ENCODE assay signal across 33 mouse cellular contexts in genomic region chr8:93274609-93275008, GRCm38 (mm10). TPM values are rescaled to one million over a fixed set of nuclear protein-coding genes. Genes with fewer than 3 reads are reported as not detected.
"Had no signal": no experiment of that assay in that cellular context is flagged by ENCODE, and none has a peak within 500 bp of the region (broad histone marks: within the 10 kb centered on the region; RNA-seq: fewer than 3 reads in every experiment).

No protein-coding gene starts in this region.

- H3K27ac ChIP-seq: embryonic facial prominence, embryonic 10.5 days; embryonic facial prominence, embryonic 12.5 days; embryonic facial prominence, embryonic 13.5 days; embryonic facial prominence, embryonic 15.5 days; forebrain, embryonic 10.5 days; forebrain, embryonic 12.5 days; forebrain, embryonic 13.5 days; forebrain, embryonic 15.5 days; gastrocnemius, adult 2 months; heart, adult 2 months; heart, embryonic 10.5 days had no signal

- H3K4me3 ChIP-seq: embryonic facial prominence, embryonic 10.5 days; embryonic facial prominence, embryonic 12.5 days; embryonic facial prominence, embryonic 13.5 days; embryonic facial prominence, embryonic 15.5 days; erythroblast, embryonic 14.5 days; forebrain, embryonic 10.5 days; forebrain, embryonic 12.5 days; forebrain, embryonic 13.5 days; forebrain, embryonic 15.5 days; gastrocnemius, adult 2 months; heart, adult 2 months; heart, embryonic 10.5 days had no signal

- H3K36me3 ChIP-seq: embryonic facial prominence, embryonic 10.5 days; embryonic facial prominence, embryonic 12.5 days; embryonic facial prominence, embryonic 13.5 days; embryonic facial prominence, embryonic 15.5 days; forebrain, embryonic 10.5 days; forebrain, embryonic 12.5 days; forebrain, embryonic 15.5 days; heart, embryonic 10.5 days had no signal

- H3K9me3 ChIP-seq: embryonic facial prominence, embryonic 10.5 days; embryonic facial prominence, embryonic 12.5 days; embryonic facial prominence, embryonic 13.5 days; embryonic facial prominence, embryonic 15.5 days; forebrain, embryonic 10.5 days; forebrain, embryonic 12.5 days; forebrain, embryonic 13.5 days; forebrain, embryonic 15.5 days; heart, embryonic 10.5 days had no signal

- ATAC-seq: forebrain, embryonic 13.5 days; forebrain, embryonic 14.5 days; forebrain, embryonic 15.5 days; forebrain, embryonic 16.5 days; forebrain, postnatal 0 days had no signal

- H3K4me1 ChIP-seq: embryonic facial prominence, embryonic 10.5 days; embryonic facial prominence, embryonic 12.5 days; embryonic facial prominence, embryonic 13.5 days; embryonic facial prominence, embryonic 15.5 days; forebrain, embryonic 10.5 days; forebrain, embryonic 12.5 days; forebrain, embryonic 13.5 days; forebrain, embryonic 15.5 days; heart, embryonic 10.5 days had no signal

- DNase-seq: cerebellum, adult 8-10 months; cerebellum, adult 9-10 months; cerebellum, adult 9-11 months; cerebellum, postnatal 10 days; cerebellum, postnatal 14 days; cerebellum, postnatal 25 days; cerebellum, postnatal 36 days; embryo, embryonic 11 days; forebrain, postnatal 0 days; gastrocnemius, adult 2 months; gastrocnemius, postnatal 10 days; gastrocnemius, postnatal 14 days; gastrocnemius, postnatal 25 days; gastrocnemius, postnatal 36 days; heart, adult 18-20 months; heart, adult 2 months had no signal

- H3K4me2 ChIP-seq: embryonic facial prominence, embryonic 12.5 days; embryonic facial prominence, embryonic 13.5 days; embryonic facial prominence, embryonic 15.5 days; forebrain, embryonic 12.5 days; forebrain, embryonic 13.5 days; forebrain, embryonic 15.5 days had no signal

- H3K9ac ChIP-seq: embryonic facial prominence, embryonic 12.5 days; embryonic facial prominence, embryonic 13.5 days; embryonic facial prominence, embryonic 15.5 days; forebrain, embryonic 12.5 days; forebrain, embryonic 13.5 days; forebrain, embryonic 15.5 days; forebrain, postnatal 0 days had no signal

- H3K27me3 ChIP-seq: embryonic facial prominence, embryonic 12.5 days; embryonic facial prominence, embryonic 13.5 days; embryonic facial prominence, embryonic 15.5 days; forebrain, embryonic 12.5 days; forebrain, embryonic 13.5 days; forebrain, embryonic 15.5 days had no signal

RNA-seq across cellular contexts. Expression of gene Ces1f, which starts 4.9 kb away (rescaled TPM):
- total RNA-seq: common myeloid progenitor, adult 5-6 weeks; forebrain, postnatal 0 days; gastrocnemius, postnatal 10 days; gastrocnemius, postnatal 14 days had no signal
- polyA plus RNA-seq: cortical plate, adult 2 months; embryonic facial prominence, embryonic 10.5 days; embryonic facial prominence, embryonic 11.5 days; embryonic facial prominence, embryonic 12.5 days; embryonic facial prominence, embryonic 13.5 days; embryonic facial prominence, embryonic 15.5 days; erythroblast, embryonic 14.5 days; forebrain, embryonic 10.5 days; forebrain, embryonic 11.5 days; forebrain, embryonic 12.5 days; forebrain, embryonic 13.5 days; forebrain, embryonic 14.5 days; forebrain, embryonic 15.5 days; forebrain, embryonic 16.5 days; forebrain, postnatal 0 days; heart, embryonic 10.5 days had no signal

RNA-seq across cellular contexts. Expression of gene Ces1e, which starts 45.2 kb away (rescaled TPM):
- total RNA-seq: common myeloid progenitor, adult 5-6 weeks; forebrain, postnatal 0 days had no signal
- polyA plus RNA-seq: cortical plate, adult 2 months; embryonic facial prominence, embryonic 10.5 days; embryonic facial prominence, embryonic 11.5 days; embryonic facial prominence, embryonic 12.5 days; embryonic facial prominence, embryonic 13.5 days; erythroblast, embryonic 14.5 days; forebrain, embryonic 10.5 days; forebrain, embryonic 11.5 days; forebrain, embryonic 12.5 days; forebrain, embryonic 13.5 days; forebrain, embryonic 14.5 days; forebrain, embryonic 15.5 days; forebrain, embryonic 16.5 days; forebrain, postnatal 0 days; frontal cortex, adult 2 months; heart, embryonic 10.5 days had no signal
